Mouse (Mus musculus) olfactory bulb, adult 2 months (tissue): Measurements from ENCODE around the gene Stoml2. TPM values are rescaled to one million over a fixed set of nuclear protein-coding genes. Genes with fewer than 3 reads are reported as not detected.

Source experiments
- H3K27ac ChIP-seq: fragments of 200-500 bp; 2 replicates; pipeline ENCODE4 v1.5.1; 2012; ENCODE audit warnings: low read depth, low read length; ENCODE audit not compliant: insufficient read depth
- H3K4me1 ChIP-seq: fragments of 200-500 bp; 2 replicates; pipeline ENCODE4 v1.6.1; 2012; ENCODE audit warnings: low read length; ENCODE audit not compliant: control insufficient read depth, insufficient read depth
- H3K4me3 ChIP-seq: fragments of 200-500 bp; 2 replicates; pipeline ENCODE4 v1.5.1; 2012; ENCODE audit warnings: mild to moderate bottlenecking, low read depth, low read length, moderate library complexity; ENCODE audit not compliant: insufficient read depth
- CTCF ChIP-seq: fragments of 200-500 bp; IDR thresholded peaks from 2 replicates; pipeline ENCODE4 v1.5.1; 2012; ENCODE audit warnings: low read depth, mild to moderate bottlenecking, low read length, moderate library complexity; ENCODE audit not compliant: insufficient read depth
- POLR2A ChIP-seq: fragments of 200-500 bp; IDR thresholded peaks from 2 replicates; pipeline ENCODE4 v1.6.1; 2012; ENCODE audit warnings: mild to moderate bottlenecking, low read depth, low read length, moderate library complexity; ENCODE audit not compliant: insufficient read depth
- WGBS: fragments of 180-500 bp; shearing (Covaris S2); methylation state at CpG from one replicate; pipeline ENCODE4 v1.1.7; 2018; 5-methylcytosine and 5-hydroxymethylcytosine counted together
- polyA plus RNA-seq: library from polyadenylated mRNA; stranded (reverse); fragments of >200 nt; gene quantifications from 2 replicates; pipeline ENCODE4 v1.2.4, GENCODE M21; 2012; ENCODE audit warnings: low replicate concordance; ENCODE audit not compliant: missing spikeins, insufficient read depth, insufficient read length

The Stoml2 gene
- not detected in 2 replicates for polyA plus RNA-seq

- TF ChIP-seq POLR2A (peak; percentile 82), CTCF (no peak)
- peaks cover 6% of the 10 kb centered on the region for H3K4me1 ChIP-seq
- H3K4me3 ChIP-seq, result peak within 1 kb of the TSS; percentile 78
- H3K27ac ChIP-seq, result peak within 1 kb of the TSS; percentile 83
- WGBS, result under 1% methylated on average over 38 of the region's 38 CpGs
Measured at GRCm38 (mm10) chr4:43031237-43031995, at the start of gene Stoml2. Stoml2 (minus strand) TSS chr4:43031710.

GRCm38 (mm10) chr4:43078071-43078718 is 46.7 kb upstream of the Stoml2 start:
- H3K27ac ChIP-seq, result no peak overlapping the region
- TF ChIP-seq CTCF (no peak), POLR2A (no peak)
- H3K4me1 ChIP-seq, result peaks cover 3% of the 10 kb centered on the region; the same call in 1 of the 2 replicates
- 64% methylated on average over 7 of the region's 7 CpGs for WGBS
- H3K4me3 ChIP-seq, result no peak overlapping the region

- H3K27ac ChIP-seq, result no peak overlapping the region
- TF ChIP-seq POLR2A (no peak), CTCF (no peak)
- H3K4me1 ChIP-seq, result peaks cover 3% of the 10 kb centered on the region; the same call in 1 of the 2 replicates
Measured at GRCm38 (mm10) chr4:43074923-43075322, 43.4 kb upstream of the Stoml2 start.

GRCm38 (mm10) chr4:43065471-43065870 is 34.0 kb upstream of the Stoml2 start:
- H3K4me1 ChIP-seq, result peaks cover 2% of the 10 kb centered on the region; the same call in 1 of the 2 replicates
- TF ChIP-seq CTCF, result no peak
- no peak for TF ChIP-seq POLR2A
- no peak overlapping the region for H3K27ac ChIP-seq
- H3K4me3 ChIP-seq, result no peak overlapping the region
- 98% methylated on average over 4 of the region's 4 CpGs for WGBS

More at GRCm38 (mm10) chr4:43074923-43075322, 43.4 kb upstream of the Stoml2 start:
- no peak overlapping the region for H3K4me3 ChIP-seq

GRCm38 (mm10) chr4:43060286-43060685 is 28.8 kb upstream of the Stoml2 start:
- Histone ChIP-seq H3K27ac (no peak overlapping the region), H3K4me3 (no peak overlapping the region), H3K4me1 (peaks cover 13% of the 10 kb centered on the region)
- WGBS, result 20% methylated on average over 3 of the region's 3 CpGs
- TF ChIP-seq CTCF, result no peak
- no peak for TF ChIP-seq POLR2A

- peaks cover 13% of the 10 kb centered on the region for H3K4me1 ChIP-seq
- H3K27ac ChIP-seq, result no peak overlapping the region
- peak overlapping the region; percentile 81; the same call in 1 of the 2 replicates for H3K4me3 ChIP-seq
- WGBS, result 19% methylated on average over 3 of the region's 3 CpGs
- no peak for TF ChIP-seq CTCF
- TF ChIP-seq POLR2A, result no peak
Measured at GRCm38 (mm10) chr4:43059697-43060096, 28.2 kb upstream of the Stoml2 start.

- peaks cover 13% of the 10 kb centered on the region for H3K4me1 ChIP-seq
- peak within 1 kb of the TSS; percentile 81 for H3K4me3 ChIP-seq
- H3K27ac ChIP-seq, result no peak within 1 kb of the TSS
- no peak; the same call in 1 of the 2 replicates for TF ChIP-seq POLR2A
- TF ChIP-seq CTCF, result no peak
- under 1% methylated on average over 90 of the region's 90 CpGs for WGBS
Measured at GRCm38 (mm10) chr4:43058753-43059654, 27.5 kb upstream of the Stoml2 start, which contains the start of gene Unc13b. Unc13b (plus strand) TSS chr4:43058953.

GRCm38 (mm10) chr4:43058392-43058752 is 26.9 kb upstream of the Stoml2 start:
- WGBS, result 17% methylated on average over 8 of the region's 8 CpGs
- no peak overlapping the region for H3K27ac ChIP-seq
- TF ChIP-seq CTCF (no peak), POLR2A (no peak)
- peak overlapping the region; percentile 81; the same call in 1 of the 2 replicates for H3K4me3 ChIP-seq
- H3K4me1 ChIP-seq, result peaks cover 13% of the 10 kb centered on the region

GRCm38 (mm10) chr4:43057654-43058053 is 26.1 kb upstream of the Stoml2 start:
- TF ChIP-seq CTCF, result no peak
- no peak for TF ChIP-seq POLR2A
- Histone ChIP-seq H3K4me3 (no peak overlapping the region), H3K27ac (no peak overlapping the region), H3K4me1 (peaks cover 13% of the 10 kb centered on the region)
- WGBS, result 97% methylated on average over 5 of the region's 5 CpGs
